Mouse (Mus musculus) MEL (cell line): ENCODE data around the gene Rela. TPM values are rescaled to one million over a fixed set of nuclear protein-coding genes. Genes with fewer than 3 reads are reported as not detected.

ENCODE experiments used
- DNase-seq: peaks from one replicate; pipeline ENCODE4 v3.0.0; 2011; ENCODE audit warnings: low read depth, low spot score
- H3K27ac ChIP-seq: 2 replicates; pipeline ENCODE4 v1.5.1; 2012; ENCODE audit warnings: low read depth, mild to moderate bottlenecking, control low read depth, low read length, moderate library complexity; ENCODE audit not compliant: control insufficient read depth
- H3K27me3 ChIP-seq, 2 experiments: fragments of 150-350 bp in 1 of 2; sonication (generic) in 1 of 2; 2 replicates each; pipeline ENCODE4 v1.6.1; 2012; ENCODE audit warnings: low read length in 2 of 2, mild to moderate bottlenecking in 2 of 2, improper control_type of control experiment in 1 of 2, moderate library complexity in 1 of 2; ENCODE audit not compliant: insufficient read depth in 2 of 2, control insufficient read depth in 1 of 2
- H3K36me3 ChIP-seq, 2 experiments: 2 replicates each; pipeline ENCODE4 v1.6.1; 2012 to 2014; ENCODE audit warnings: low read length in 2 of 2, improper control_type of control experiment in 1 of 2, inconsistent platforms in 1 of 2, mild to moderate bottlenecking in 1 of 2; ENCODE audit not compliant: insufficient read depth in 2 of 2, control insufficient read depth in 1 of 2
- H3K4me1 ChIP-seq, 2 experiments: fragments of 150-350 bp in 1 of 2; sonication (generic) in 1 of 2; 2 replicates each; pipeline ENCODE4 v1.6.1; 2012; ENCODE audit warnings: low read length in 2 of 2, improper control_type of control experiment in 1 of 2, mild to moderate bottlenecking in 1 of 2; ENCODE audit not compliant: insufficient read depth in 2 of 2, control insufficient read depth in 1 of 2
- H3K4me3 ChIP-seq, 2 experiments: fragments of 150-350 bp in 1 of 2; sonication (generic) in 1 of 2; 2 replicates each; pipeline ENCODE4 v1.5.1; 2012; ENCODE audit warnings: low read depth in 2 of 2, low read length in 2 of 2, mild to moderate bottlenecking in 2 of 2, moderate library complexity in 2 of 2, control low read depth in 1 of 2, improper control_type of control experiment in 1 of 2; ENCODE audit not compliant: control insufficient read depth in 1 of 2, insufficient read depth in 1 of 2
- H3K79me2 ChIP-seq: 2 replicates; pipeline ENCODE4 v1.6.1; 2012; ENCODE audit warnings: mild to moderate bottlenecking, low read length, moderate library complexity; ENCODE audit not compliant: control insufficient read depth, poor library complexity, insufficient read depth
- H3K9ac ChIP-seq: 2 replicates; pipeline ENCODE4 v1.6.1; 2012; ENCODE audit warnings: low read depth, mild to moderate bottlenecking, control low read depth, low read length, moderate library complexity; ENCODE audit not compliant: control insufficient read depth, poor library complexity, severe bottlenecking
- H3K9me3 ChIP-seq: fragments of 150-350 bp; sonication (generic); replicated peaks from 2 replicates; pipeline ENCODE4 v1.6.1; 2012; ENCODE audit warnings: mild to moderate bottlenecking, low read length, improper control_type of control experiment, moderate library complexity; ENCODE audit not compliant: insufficient read depth
- BHLHE40 ChIP-seq: IDR thresholded peaks from 2 replicates; pipeline ENCODE4 v1.6.1; 2012; ENCODE audit warnings: low read depth, mild to moderate bottlenecking, inconsistent platforms, low read length, improper control_type of control experiment, borderline replicate concordance
- CHD1 ChIP-seq: IDR thresholded peaks from 2 replicates; pipeline ENCODE4 v1.6.1; 2012; ENCODE audit warnings: low read depth, mild to moderate bottlenecking, inconsistent platforms, low read length, improper control_type of control experiment
- CTCF ChIP-seq, 3 experiments: IDR thresholded peaks in 2 of 3; conservative IDR thresholded peaks in 1 of 3; 2 replicates each; pipeline ENCODE4 v1.5.1; 2011 to 2012; ENCODE audit warnings: low read length in 3 of 3, low read depth in 2 of 3, mild to moderate bottlenecking in 2 of 3, improper control_type of control experiment in 1 of 3, inconsistent platforms in 1 of 3, mixed read lengths in 1 of 3, moderate library complexity in 1 of 3; ENCODE audit not compliant: control insufficient read depth in 1 of 3, insufficient read depth in 1 of 3, poor library complexity in 1 of 3, severe bottlenecking in 1 of 3
- ETS1 ChIP-seq: IDR thresholded peaks from 2 replicates; pipeline ENCODE4 v1.6.1; 2012; ENCODE audit warnings: low read depth, mild to moderate bottlenecking, inconsistent platforms, low read length, improper control_type of control experiment, moderate library complexity
- GABPA ChIP-seq: IDR thresholded peaks from 2 replicates; pipeline ENCODE4 v1.6.1; 2012; ENCODE audit warnings: low read depth, mild to moderate bottlenecking, inconsistent platforms, low read length, improper control_type of control experiment, moderate library complexity
- GATA1 ChIP-seq: IDR thresholded peaks from 2 replicates; pipeline ENCODE4 v1.6.1; 2011; ENCODE audit warnings: low read depth, low read length, improper control_type of control experiment
- KAT2A ChIP-seq: conservative IDR thresholded peaks from 2 replicates; pipeline ENCODE4 v1.6.1; 2012; ENCODE audit warnings: low read depth, low read length, improper control_type of control experiment, inconsistent platforms
- MAFK ChIP-seq: IDR thresholded peaks from 2 replicates; pipeline ENCODE4 v1.6.1; 2011; ENCODE audit warnings: low read depth, mild to moderate bottlenecking, low read length, improper control_type of control experiment, borderline replicate concordance
- MEF2A ChIP-seq: IDR thresholded peaks from 2 replicates; pipeline ENCODE4 v1.6.1; 2014; ENCODE audit warnings: low read depth, mild to moderate bottlenecking, inconsistent platforms, low read length, improper control_type of control experiment; ENCODE audit not compliant: poor library complexity, insufficient replicate concordance, severe bottlenecking; ENCODE audit errors: extremely low read depth
- NRF1 ChIP-seq: IDR thresholded peaks from 2 replicates; pipeline ENCODE4 v1.6.1; 2014; ENCODE audit warnings: low read depth, mild to moderate bottlenecking, inconsistent platforms, low read length, improper control_type of control experiment, moderate library complexity; ENCODE audit not compliant: poor library complexity, insufficient read depth, severe bottlenecking
- POLR2A ChIP-seq, 2 experiments: IDR thresholded peaks; 2 replicates each; pipeline ENCODE4 v1.6.1; 2011 to 2012; ENCODE audit warnings: low read length in 2 of 2, mild to moderate bottlenecking in 2 of 2, control low read depth in 1 of 2, improper control_type of control experiment in 1 of 2, low read depth in 1 of 2, moderate library complexity in 1 of 2; ENCODE audit not compliant: control insufficient read depth in 1 of 2, insufficient read depth in 1 of 2, poor library complexity in 1 of 2
- POLR2AphosphoS2 ChIP-seq: IDR thresholded peaks from 2 replicates; pipeline ENCODE4 v1.6.1; 2011; ENCODE audit warnings: low read length, improper control_type of control experiment
- RCOR1 ChIP-seq: IDR thresholded peaks from 2 replicates; pipeline ENCODE4 v1.6.1; 2012; ENCODE audit warnings: low read depth, mild to moderate bottlenecking, inconsistent platforms, low read length, improper control_type of control experiment
- SIN3A ChIP-seq: IDR thresholded peaks from 2 replicates; pipeline ENCODE4 v1.6.1; 2012; ENCODE audit warnings: low read length, improper control_type of control experiment, inconsistent platforms
- SMC3 ChIP-seq: IDR thresholded peaks from 2 replicates; pipeline ENCODE4 v1.6.1; 2011; ENCODE audit warnings: low read depth, low read length, improper control_type of control experiment
- TAL1 ChIP-seq: IDR thresholded peaks from 2 replicates; pipeline ENCODE4 v1.6.1; 2012; ENCODE audit warnings: mild to moderate bottlenecking, inconsistent platforms, low read length, moderate library complexity, mixed read lengths
- TBP ChIP-seq: IDR thresholded peaks from 2 replicates; pipeline ENCODE4 v1.8.0; 2011; ENCODE audit warnings: low read depth, low read length, improper control_type of control experiment
- TCF12 ChIP-seq: IDR thresholded peaks from 2 replicates; pipeline ENCODE4 v1.6.1; 2014; ENCODE audit warnings: low read depth, mild to moderate bottlenecking, inconsistent platforms, low read length, improper control_type of control experiment, moderate library complexity
- ZC3H11A ChIP-seq: IDR thresholded peaks from 2 replicates; pipeline ENCODE4 v1.6.1; 2012; ENCODE audit warnings: low read depth, mild to moderate bottlenecking, inconsistent platforms, low read length, improper control_type of control experiment
- ZNF384 ChIP-seq: IDR thresholded peaks from 2 replicates; pipeline ENCODE4 v1.6.1; 2012; ENCODE audit warnings: low read depth, mild to moderate bottlenecking, inconsistent platforms, low read length, improper control_type of control experiment
- polyA plus RNA-seq, 2 experiments: library from polyadenylated mRNA; stranded (reverse) in 1 of 2; unstranded in 1 of 2; fragments of >175 nt in 1 of 2; fragments of >200 nt in 1 of 2; gene quantifications; 2 replicates each; pipeline versions ENCODE4 v1.2.1 to v1.2.4; 2012; ENCODE audit warnings: low replicate concordance in 2 of 2, low read depth in 1 of 2; ENCODE audit not compliant: insufficient read length in 2 of 2, insufficient read depth in 1 of 2, missing spikeins in 1 of 2
- total RNA-seq: library from RNA; depleted of rRNA; stranded (reverse); fragments of 300-350 nt; gene quantifications from 2 replicates; pipeline ENCODE4 v1.2.3, GENCODE M21; 2012

Gene Rela
- total and polyA plus RNA-seq, 3 experiments = 16.4 to 61.7 TPM; not detected in 1

GRCm38 (mm10) chr19:5645280-5645679 lies 8.0 kb downstream of the Rela start:
- Histone ChIP-seq H3K27ac (no peak overlapping the region), H3K9me3 (no peaks in the 10 kb centered on the region), H3K27me3 (no peaks in the 10 kb centered on the region), H3K4me3 (no peak overlapping the region)
- DNase-seq = no peak
- TF ChIP-seq ZNF384 = no peak
- TF ChIP-seq KAT2A = no peak
- no peak for TF ChIP-seq POLR2AphosphoS2
- TF ChIP-seq MEF2A = no peak
- TF ChIP-seq NRF1 = no peak
- no peak for TF ChIP-seq GATA1
- TF ChIP-seq BHLHE40 = no peak
- no peak for TF ChIP-seq CTCF (IDR thresholded peaks at IDR 0.05 in 2 of 3, conservative IDR thresholded peaks at IDR 0.05 in 1 of 3; ENCODE audit: control insufficient read depth in 1 of 3, insufficient read depth in 1 of 3, low read depth in 2 of 3, low read length in 3 of 3, poor library complexity in 1 of 3, severe bottlenecking in 1 of 3)
- TF ChIP-seq ETS1 = no peak
- no peak for TF ChIP-seq MAFK
- TF ChIP-seq, all 39 proteins: peak for 0
- Histone ChIP-seq H3K79me2 (no peaks in the 10 kb centered on the region), H3K36me3 (peaks cover 0 to 6% of the 10 kb centered on the region in 2 experiments; a peak in 2 of 4 replicates), H3K4me1 (0 out of 4 replicates have a peak, but pooled peaks cover 0 to 4% of the 10 kb centered on the region in 2 experiments), H3K9ac (no peak overlapping the region)

DNA sequence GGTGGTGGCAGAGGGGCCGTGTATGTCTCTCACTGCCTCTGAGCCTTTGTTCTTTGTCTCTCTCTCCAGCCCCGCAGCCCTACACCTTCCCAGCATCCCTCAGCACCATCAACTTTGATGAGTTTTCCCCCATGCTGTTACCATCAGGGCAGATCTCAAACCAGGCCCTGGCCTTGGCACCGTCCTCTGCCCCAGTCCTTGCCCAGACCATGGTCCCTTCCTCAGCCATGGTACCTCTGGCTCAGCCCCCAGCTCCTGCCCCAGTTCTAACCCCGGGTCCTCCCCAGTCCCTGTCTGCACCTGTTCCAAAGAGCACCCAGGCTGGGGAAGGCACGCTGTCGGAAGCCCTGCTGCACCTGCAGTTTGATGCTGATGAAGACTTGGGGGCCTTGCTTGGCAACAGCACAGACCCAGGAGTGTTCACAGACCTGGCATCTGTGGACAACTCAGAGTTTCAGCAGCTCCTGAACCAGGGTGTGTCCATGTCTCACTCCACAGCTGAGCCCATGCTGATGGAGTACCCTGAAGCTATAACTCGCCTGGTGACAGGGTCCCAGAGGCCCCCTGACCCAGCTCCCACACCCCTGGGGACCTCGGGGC lies 9.5 kb downstream of the Rela start:
- no peak overlapping the region for H3K27ac ChIP-seq
- H3K4me3 ChIP-seq = no peak overlapping the region
- TF ChIP-seq SIN3A (no peak), GABPA (no peak), RCOR1 (no peak), KAT2A (no peak), POLR2A (IDR thresholded peaks at IDR 0.05; ENCODE audit: control insufficient read depth in 1 of 2, insufficient read depth in 1 of 2, low read depth in 1 of 2, low read length in 2 of 2, poor library complexity in 1 of 2) (no peak), TBP (no peak), CTCF (IDR thresholded peaks at IDR 0.05 in 2 of 3, conservative IDR thresholded peaks at IDR 0.05 in 1 of 3; ENCODE audit: control insufficient read depth in 1 of 3, insufficient read depth in 1 of 3, low read depth in 2 of 3, low read length in 3 of 3, poor library complexity in 1 of 3, severe bottlenecking in 1 of 3) (no peak), SMC3 (no peak), NRF1 (no peak), ZC3H11A (no peak), TCF12 (no peak), TAL1 (no peak), CHD1 (no peak), MEF2A (no peak)
- no peaks in the 10 kb centered on the region for H3K27me3 ChIP-seq
- no peak overlapping the region for H3K9ac ChIP-seq
- peaks cover 0 to 5% of the 10 kb centered on the region in 2 experiments; a peak in 2 of 4 replicates for H3K36me3 ChIP-seq
- 0 out of 4 replicates have a peak, but pooled peaks cover 0 to 4% of the 10 kb centered on the region in 2 experiments for H3K4me1 ChIP-seq
- H3K79me2 ChIP-seq = no peaks in the 10 kb centered on the region
- H3K9me3 ChIP-seq = no peaks in the 10 kb centered on the region
- DNase-seq = no peak
